Mouse (Mus musculus): ENCODE data around the gene Mier3. TPM values are rescaled to one million over a fixed set of nuclear protein-coding genes. Genes with fewer than 3 reads are reported as not detected.

Mier3 gene
- polyA plus RNA-seq, 1 experiment from 2014 or later, result 16.8 TPM

DNA sequence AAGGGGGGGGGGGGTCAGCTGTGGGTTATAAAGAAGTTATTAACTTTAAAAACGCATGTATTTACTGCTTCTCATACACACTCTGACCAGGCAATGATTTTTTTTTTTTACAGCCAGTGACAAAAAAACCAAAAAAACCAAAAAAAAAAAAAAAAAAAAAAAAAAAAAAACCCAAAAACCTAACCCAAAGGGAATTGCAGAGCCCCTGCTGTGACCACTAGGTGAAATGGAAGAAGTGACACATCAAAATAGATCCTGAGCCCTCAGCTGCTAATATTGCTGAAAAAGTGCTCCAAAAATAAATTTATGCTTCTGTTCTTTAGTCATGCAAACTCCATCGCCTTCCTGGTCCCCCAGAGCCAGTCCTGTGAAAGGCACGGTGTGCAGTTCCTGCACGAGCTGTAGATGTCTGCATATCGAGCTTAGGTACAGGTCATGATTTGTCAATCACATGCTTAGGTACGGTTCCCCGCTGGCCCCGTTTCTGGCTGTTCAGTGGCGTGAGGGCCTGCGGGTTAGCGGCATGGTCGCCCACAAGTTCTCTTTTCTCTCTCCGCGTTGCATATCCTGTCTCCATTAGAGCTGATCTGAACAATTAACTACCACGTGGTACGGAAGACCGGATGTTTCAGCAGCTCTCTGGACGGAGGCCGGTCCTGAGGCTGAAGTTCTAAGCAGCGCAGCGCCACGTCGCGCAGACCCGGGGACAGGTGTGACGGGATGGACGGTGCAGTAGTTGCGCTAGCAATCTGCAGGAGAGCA is 67.7 kb downstream of the Mier3 start:
- no peak for ATAC-seq (replicated peaks; ENCODE audit: insufficient number of reproducible peaks, low FRiP score, low TSS enrichment)
- no peak overlapping the region for H3K4me3 ChIP-seq (ENCODE audit: low read depth, low read length)
- 92% methylated on average over 28 of the region's 28 CpGs for WGBS (ENCODE audit: insufficient replicate concordance)
- H3K4me1 ChIP-seq (ENCODE audit: control insufficient read depth, insufficient read depth, low read length), result no peaks in the 10 kb centered on the region
- no peaks in the 10 kb centered on the region for H3K9me3 ChIP-seq (replicated peaks; ENCODE audit: control insufficient read depth, low read length)
- no peak overlapping the region for H3K27ac ChIP-seq (ENCODE audit: low read depth, low read length)
- H3K36me3 ChIP-seq (ENCODE audit: control insufficient read depth, insufficient read depth, low read length), result peaks cover 31% of the 10 kb centered on the region
- H3K27me3 ChIP-seq (ENCODE audit: control insufficient read depth, insufficient read depth, low read length), result no peaks in the 10 kb centered on the region
- no peak overlapping the region for H3K4me2 ChIP-seq
- no peak overlapping the region for H3K9ac ChIP-seq (ENCODE audit: low read depth, low read length)

DNA sequence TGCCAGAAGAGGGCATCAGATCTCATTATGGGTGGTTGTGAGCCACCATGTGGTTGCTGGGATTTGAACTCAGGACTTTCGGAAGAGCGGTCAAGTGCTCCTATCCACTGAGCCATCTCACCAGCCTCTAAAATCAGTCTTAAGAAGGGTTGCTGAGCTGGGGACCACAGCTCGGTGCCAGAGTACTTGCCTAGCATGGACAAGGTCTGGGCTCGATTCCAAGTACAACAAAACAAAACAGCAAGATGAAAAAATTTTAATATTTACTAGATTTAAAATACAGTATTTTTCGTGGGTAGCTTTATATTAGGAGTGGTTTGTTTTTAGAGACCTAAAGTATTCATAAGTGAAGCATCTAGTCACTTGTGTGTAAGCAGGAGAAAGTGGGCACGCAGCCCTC is 72.5 kb downstream of the Mier3 start:
- no peaks in the 10 kb centered on the region for H3K4me1 ChIP-seq (ENCODE audit: control insufficient read depth, insufficient read depth, low read length)
- WGBS (ENCODE audit: insufficient replicate concordance), result 91% methylated on average over 6 of the region's 6 CpGs
- no peaks in the 10 kb centered on the region for H3K27me3 ChIP-seq (ENCODE audit: control insufficient read depth, insufficient read depth, low read length)
- H3K4me3 ChIP-seq (ENCODE audit: low read depth, low read length), result no peak overlapping the region
- no peak overlapping the region for H3K27ac ChIP-seq (ENCODE audit: low read depth, low read length)
- H3K36me3 ChIP-seq (ENCODE audit: control insufficient read depth, insufficient read depth, low read length), result peaks cover 66% of the 10 kb centered on the region
- H3K9ac ChIP-seq (ENCODE audit: low read depth, low read length), result no peak overlapping the region
- no peak overlapping the region for H3K4me2 ChIP-seq
- ATAC-seq (replicated peaks; ENCODE audit: insufficient number of reproducible peaks, low FRiP score, low TSS enrichment), result no peak
- H3K9me3 ChIP-seq (replicated peaks; ENCODE audit: control insufficient read depth, low read length), result no peaks in the 10 kb centered on the region

DNA sequence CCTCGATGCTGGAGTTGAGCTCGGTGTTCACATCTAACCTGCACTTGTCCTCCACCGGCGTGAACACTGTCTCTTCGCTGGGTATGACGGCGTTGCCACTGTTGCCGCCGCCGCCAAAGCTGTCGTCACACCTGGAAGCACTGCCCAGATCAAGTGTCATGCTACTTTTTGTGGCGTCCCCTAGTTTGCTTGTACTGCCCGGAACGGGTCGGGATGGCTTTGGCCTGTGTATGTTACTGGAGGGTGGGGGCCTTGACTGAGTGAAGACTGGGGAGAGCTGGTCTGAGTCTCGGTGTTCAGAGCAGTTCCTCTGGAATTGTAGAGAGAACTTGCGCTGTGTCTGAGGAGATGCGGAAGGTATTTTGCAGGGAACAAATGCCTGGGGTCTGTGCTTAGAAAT is 74.6 kb downstream of the Mier3 start:
- Histone ChIP-seq H3K9me3 (replicated peaks; ENCODE audit: control insufficient read depth, low read length) (no peaks in the 10 kb centered on the region), H3K36me3 (ENCODE audit: control insufficient read depth, insufficient read depth, low read length) (peaks cover 58% of the 10 kb centered on the region), H3K27me3 (ENCODE audit: control insufficient read depth, insufficient read depth, low read length) (no peaks in the 10 kb centered on the region), H3K4me1 (ENCODE audit: control insufficient read depth, insufficient read depth, low read length) (no peaks in the 10 kb centered on the region), H3K4me3 (ENCODE audit: low read depth, low read length) (no peak overlapping the region), H3K9ac (ENCODE audit: low read depth, low read length) (no peak overlapping the region), H3K4me2 (no peak overlapping the region), H3K27ac (ENCODE audit: low read depth, low read length) (no peak overlapping the region)
- no peak for ATAC-seq (replicated peaks; ENCODE audit: insufficient number of reproducible peaks, low FRiP score, low TSS enrichment)
- 97% methylated on average over 18 of the region's 18 CpGs for WGBS (ENCODE audit: insufficient replicate concordance)

DNA sequence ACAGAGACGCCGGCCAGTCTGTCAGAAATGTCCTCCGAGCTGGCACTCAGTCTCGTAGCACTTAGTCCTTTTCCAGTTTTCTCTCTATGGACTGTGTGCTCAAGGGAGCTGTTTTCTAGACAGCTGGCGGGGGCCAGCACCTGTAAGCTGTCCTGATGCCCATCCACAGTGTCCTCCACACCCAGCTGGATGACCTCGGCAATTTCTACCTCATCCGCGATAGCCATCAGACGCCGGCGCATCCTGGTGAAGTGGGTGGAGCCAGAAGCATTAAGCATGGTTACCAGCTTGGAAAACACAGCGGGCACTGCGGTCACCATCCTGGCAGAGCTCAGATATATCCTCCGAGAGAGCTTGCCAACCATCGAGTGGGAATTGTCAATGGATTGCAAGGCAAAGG is 75.2 kb downstream of the Mier3 start:
- Histone ChIP-seq H3K36me3 (ENCODE audit: control insufficient read depth, insufficient read depth, low read length) (peaks cover 62% of the 10 kb centered on the region), H3K4me3 (ENCODE audit: low read depth, low read length) (no peak overlapping the region), H3K27me3 (ENCODE audit: control insufficient read depth, insufficient read depth, low read length) (no peaks in the 10 kb centered on the region), H3K4me2 (no peak overlapping the region), H3K4me1 (ENCODE audit: control insufficient read depth, insufficient read depth, low read length) (no peaks in the 10 kb centered on the region), H3K9ac (ENCODE audit: low read depth, low read length) (no peak overlapping the region), H3K27ac (ENCODE audit: low read depth, low read length) (no peak overlapping the region), H3K9me3 (replicated peaks; ENCODE audit: control insufficient read depth, low read length) (no peaks in the 10 kb centered on the region)
- no peak for ATAC-seq (replicated peaks; ENCODE audit: insufficient number of reproducible peaks, low FRiP score, low TSS enrichment)
- 95% methylated on average over 15 of the region's 15 CpGs for WGBS (ENCODE audit: insufficient replicate concordance)

DNA sequence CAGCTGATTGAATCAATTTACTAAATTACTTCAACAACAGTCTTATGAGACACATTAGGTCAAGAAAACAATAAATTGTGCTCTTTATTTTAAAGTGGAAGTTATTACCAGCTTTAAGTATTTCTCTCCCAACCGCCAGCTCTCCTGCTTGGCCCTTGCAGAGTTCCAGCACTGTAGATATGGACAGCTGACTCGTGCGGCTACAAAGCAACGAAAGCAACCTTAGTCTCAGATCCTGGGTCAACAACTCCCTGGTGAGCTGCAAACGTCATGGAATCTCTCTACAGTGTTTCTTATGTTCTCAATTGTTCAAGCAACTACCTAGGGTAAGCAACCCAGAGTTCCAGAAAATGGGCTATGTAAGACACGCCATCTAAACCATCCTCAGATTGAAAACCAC is 76.2 kb downstream of the Mier3 start:
- Histone ChIP-seq H3K4me3 (ENCODE audit: low read depth, low read length) (no peak overlapping the region), H3K27me3 (ENCODE audit: control insufficient read depth, insufficient read depth, low read length) (no peaks in the 10 kb centered on the region), H3K4me1 (ENCODE audit: control insufficient read depth, insufficient read depth, low read length) (no peaks in the 10 kb centered on the region), H3K27ac (ENCODE audit: low read depth, low read length) (no peak overlapping the region), H3K9me3 (replicated peaks; ENCODE audit: control insufficient read depth, low read length) (no peaks in the 10 kb centered on the region), H3K9ac (ENCODE audit: low read depth, low read length) (no peak overlapping the region), H3K4me2 (no peak overlapping the region), H3K36me3 (ENCODE audit: control insufficient read depth, insufficient read depth, low read length) (peaks cover 65% of the 10 kb centered on the region)
- ATAC-seq (replicated peaks; ENCODE audit: insufficient number of reproducible peaks, low FRiP score, low TSS enrichment), result no peak
- 90% methylated on average over 6 of the region's 6 CpGs for WGBS (ENCODE audit: insufficient replicate concordance)

DNA sequence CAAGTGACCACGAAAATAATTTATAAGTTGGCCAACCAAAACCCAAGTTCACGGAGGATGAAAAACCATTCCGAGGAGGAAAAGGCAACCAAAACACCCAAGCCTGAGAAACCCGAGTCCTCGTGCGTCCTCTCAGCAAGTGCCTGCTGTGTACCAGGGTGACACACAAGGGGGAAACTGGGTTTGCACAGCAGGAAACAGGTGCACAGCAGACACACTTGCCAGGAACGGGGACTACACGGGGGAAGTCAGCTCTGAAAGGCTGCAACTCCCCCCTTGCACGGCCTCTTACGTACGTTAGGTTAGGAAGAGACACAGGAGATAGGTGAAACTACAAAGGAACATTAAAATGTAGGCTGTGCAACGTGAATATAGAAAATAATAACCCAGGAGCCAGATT is 81.7 kb downstream of the Mier3 start:
- H3K4me2 ChIP-seq, result no peak overlapping the region
- H3K4me1 ChIP-seq (ENCODE audit: control insufficient read depth, insufficient read depth, low read length), result no peaks in the 10 kb centered on the region
- no peak overlapping the region for H3K27ac ChIP-seq (ENCODE audit: low read depth, low read length)
- H3K9me3 ChIP-seq (replicated peaks; ENCODE audit: control insufficient read depth, low read length), result no peaks in the 10 kb centered on the region
- H3K27me3 ChIP-seq (ENCODE audit: control insufficient read depth, insufficient read depth, low read length), result no peaks in the 10 kb centered on the region
- no peak overlapping the region for H3K9ac ChIP-seq (ENCODE audit: low read depth, low read length)
- H3K36me3 ChIP-seq (ENCODE audit: control insufficient read depth, insufficient read depth, low read length), result peaks cover 53% of the 10 kb centered on the region
- 88% methylated on average over 12 of the region's 12 CpGs for WGBS (ENCODE audit: insufficient replicate concordance)
- ATAC-seq (replicated peaks; ENCODE audit: insufficient number of reproducible peaks, low FRiP score, low TSS enrichment), result no peak
- no peak overlapping the region for H3K4me3 ChIP-seq (ENCODE audit: low read depth, low read length)

Other genes with a start within 250 kb of the Mier3 start
- gene Gpbp1, start 190.9 kb upstream of the Mier3 start, polyA plus RNA-seq (2014; fragmentation: Nextera tagmentation; extraction: Ambion mirVana), result 63.6 and 71.4 TPM in 2 replicates
- not detected in 2 replicates for gene Gm49496, start 131.0 kb upstream of the Mier3 start, polyA plus RNA-seq (2014; fragmentation: Nextera tagmentation; extraction: Ambion mirVana)
- gene Gm10198, start 88.2 kb upstream of the Mier3 start, polyA plus RNA-seq (2014; fragmentation: Nextera tagmentation; extraction: Ambion mirVana), result not detected in 2 replicates
- gene Map3k1, start 128.0 kb downstream of the Mier3 start, polyA plus RNA-seq (2014; fragmentation: Nextera tagmentation; extraction: Ambion mirVana), result 15.8 and 19.3 TPM in 2 replicates